Mouse (Mus musculus) induced T-regulatory cell, adult 2 months (primary cell): ENCODE data around the gene Sgca.
"Not testable (repeated sequence)": the region's sequence is repeated elsewhere in the genome, so short reads cannot be mapped to it uniquely, and the experiment has no call there.

Experiments used
- DNase-seq: peaks from one replicate; pipeline ENCODE4 v3.0.0-alpha.2; 2012; ENCODE audit warnings: low read depth

Gene Sgca

DNA sequence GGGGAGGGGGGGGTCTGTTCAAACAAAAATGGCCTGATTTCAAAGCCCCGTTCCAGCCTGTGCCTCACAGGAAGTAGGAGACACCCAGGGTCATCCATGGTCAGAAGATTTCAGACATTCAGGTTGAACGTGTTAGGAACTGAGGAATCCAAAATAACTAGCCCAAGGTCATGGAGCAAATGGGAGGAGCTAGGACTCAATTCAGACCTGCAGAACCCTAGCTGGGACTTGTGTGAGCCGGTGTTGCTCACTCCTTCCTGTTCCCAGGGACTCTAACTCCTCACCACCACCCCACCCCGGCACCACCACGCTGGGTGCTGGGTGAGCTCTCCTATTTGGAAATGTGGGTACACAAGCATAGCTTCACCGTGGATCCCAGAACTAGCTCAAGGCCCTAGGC is 11.2 kb upstream of the Sgca start:
- no peak for DNase-seq

DNA sequence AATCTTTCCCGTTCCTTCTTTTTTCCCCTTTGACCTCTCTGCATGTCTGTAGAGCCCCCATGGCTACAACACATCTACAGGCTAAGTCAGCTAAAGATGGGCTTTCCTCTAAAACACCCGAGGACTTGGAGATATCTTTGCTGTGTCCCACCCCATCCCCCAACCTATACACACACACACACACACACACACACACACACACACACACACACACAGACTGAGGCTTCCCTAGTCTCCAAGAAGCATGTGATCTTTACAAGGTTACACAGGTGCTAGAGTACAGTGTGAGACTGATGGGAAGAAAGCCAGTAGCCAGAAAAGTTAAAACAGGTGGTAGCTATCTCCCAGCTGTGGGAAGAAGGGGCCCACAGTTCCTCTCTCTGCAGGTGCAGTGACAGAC is 10.3 kb upstream of the Sgca start:
- no peak for DNase-seq

DNA sequence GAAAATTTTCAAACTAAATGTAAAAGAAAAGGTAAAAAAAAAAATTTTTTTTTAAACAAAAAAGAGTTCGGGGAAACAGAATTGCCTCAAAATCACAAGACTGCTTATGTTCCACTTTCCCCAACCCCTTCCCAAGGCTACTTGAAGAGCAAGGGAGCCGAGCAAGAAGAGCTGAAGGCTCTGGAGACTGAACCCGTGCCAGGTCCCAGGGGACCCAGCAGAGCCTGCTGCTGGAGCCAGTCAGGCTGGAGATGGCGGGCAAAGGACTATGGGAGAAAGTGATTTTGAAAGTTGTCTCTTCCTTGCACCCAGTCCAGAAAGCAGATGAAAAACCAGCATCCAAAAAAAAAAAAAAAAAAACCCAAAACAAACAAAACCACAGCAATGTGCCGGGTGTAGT is 9.7 kb upstream of the Sgca start:
- no peak for DNase-seq

DNA sequence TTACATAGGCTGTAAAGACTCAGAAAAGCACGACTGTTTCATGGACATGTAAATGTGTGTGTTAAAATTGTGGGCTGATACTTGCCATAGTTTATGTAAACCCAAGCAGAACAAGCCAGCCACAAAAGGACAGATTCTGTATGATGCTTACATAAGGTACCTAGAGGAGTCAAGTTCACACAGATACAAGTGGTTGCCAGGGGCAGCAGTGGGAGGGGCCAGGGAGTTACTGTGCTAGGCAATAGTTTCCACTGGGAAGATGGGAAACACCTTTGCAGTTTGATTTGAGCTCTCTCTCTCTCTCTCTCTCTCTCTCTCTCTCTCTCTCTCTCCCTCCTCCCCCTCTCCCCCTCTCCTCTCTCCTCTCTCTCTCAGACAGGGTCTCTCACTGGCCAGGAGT is 9.0 kb upstream of the Sgca start:
- DNase-seq = no peak

DNA sequence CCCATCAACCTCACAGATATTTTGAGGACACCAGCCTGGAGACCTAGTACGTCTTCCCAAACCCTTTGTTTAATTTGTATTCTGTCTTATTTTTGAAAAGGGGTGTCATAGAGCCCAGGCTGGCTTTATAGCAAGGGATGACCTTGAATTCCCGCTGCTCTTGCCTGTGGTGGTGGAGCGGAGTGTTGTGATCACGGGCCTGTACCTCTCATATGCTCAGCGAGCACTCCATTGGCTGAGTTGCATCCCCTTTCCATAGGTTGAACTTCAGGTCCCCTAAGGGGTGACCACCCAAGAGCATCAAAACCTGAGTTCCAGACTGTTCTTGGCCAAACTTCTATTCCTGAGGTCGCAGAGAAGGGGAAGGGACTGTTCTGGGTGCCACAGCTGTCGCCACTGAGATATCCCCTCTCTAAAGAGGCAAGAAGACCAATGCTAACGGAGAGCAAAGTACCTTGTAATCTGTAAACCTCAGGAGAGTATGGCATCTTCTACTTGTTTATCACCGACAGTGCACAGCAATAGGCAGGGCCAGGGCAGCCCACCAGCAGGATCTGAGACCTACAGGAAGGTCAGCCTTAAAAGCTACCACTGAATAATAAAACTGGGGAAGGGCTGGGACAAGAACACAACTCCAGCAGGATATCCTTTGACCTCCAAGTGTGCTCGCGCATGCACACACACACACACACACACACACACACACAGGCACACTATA is 3.5 kb upstream of the Sgca start:
- no peak for DNase-seq

DNA sequence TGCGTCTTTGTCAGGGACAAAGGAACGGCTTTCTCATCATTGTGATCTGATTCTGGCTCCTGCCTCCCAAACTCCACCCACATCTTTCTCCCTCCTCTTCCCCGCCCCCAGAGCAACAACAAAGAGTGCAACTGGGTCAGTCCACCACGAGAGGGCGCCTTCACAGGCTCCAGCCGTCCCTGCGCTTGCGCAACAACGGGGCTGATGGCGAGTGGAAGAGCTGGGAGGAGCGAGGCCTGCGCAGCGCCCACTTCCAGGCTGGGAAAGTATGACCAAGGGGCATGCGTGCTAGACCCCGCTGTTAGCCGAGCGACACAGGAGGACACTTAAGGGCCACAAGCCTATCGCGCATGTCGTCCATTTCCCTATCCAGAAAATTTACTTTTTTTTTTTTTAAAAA is 2.8 kb upstream of the Sgca start:
- peak; percentile 97 for DNase-seq

DNA sequence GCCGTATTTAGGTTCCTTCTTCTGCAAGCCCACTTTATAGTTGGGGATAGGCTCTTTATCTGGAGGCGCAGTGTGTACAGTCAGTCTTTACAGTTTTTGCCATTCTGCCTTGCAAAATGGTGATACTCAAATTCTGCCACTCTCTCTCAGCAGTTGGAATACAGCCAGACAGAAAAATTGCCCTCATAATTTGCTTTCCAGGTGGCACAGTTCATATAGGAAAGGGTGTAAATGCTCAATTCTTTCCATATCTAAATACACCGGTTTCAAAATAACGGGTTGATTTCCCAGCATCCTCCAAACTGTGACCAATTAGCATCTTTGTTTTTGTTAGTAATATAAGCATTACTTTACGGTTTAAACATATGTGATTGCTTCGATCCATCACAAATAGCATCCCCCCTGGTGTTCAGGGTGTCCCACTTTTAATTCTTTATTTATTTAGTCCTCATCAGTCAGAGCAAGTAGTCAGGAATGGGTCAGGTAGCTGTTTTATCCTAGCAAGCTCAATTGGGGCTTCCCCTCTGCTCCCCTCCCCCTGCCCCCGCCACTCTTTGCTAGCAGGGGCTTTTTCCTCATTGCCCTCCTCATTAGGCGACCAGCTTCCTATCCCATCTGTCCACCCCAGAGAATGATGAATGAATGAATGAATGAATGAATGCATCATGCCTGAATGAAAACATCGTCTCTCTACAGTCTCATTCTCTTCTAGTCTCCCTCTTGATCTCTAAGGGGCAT is 2.2 kb upstream of the Sgca start:
- no peak for DNase-seq

DNA sequence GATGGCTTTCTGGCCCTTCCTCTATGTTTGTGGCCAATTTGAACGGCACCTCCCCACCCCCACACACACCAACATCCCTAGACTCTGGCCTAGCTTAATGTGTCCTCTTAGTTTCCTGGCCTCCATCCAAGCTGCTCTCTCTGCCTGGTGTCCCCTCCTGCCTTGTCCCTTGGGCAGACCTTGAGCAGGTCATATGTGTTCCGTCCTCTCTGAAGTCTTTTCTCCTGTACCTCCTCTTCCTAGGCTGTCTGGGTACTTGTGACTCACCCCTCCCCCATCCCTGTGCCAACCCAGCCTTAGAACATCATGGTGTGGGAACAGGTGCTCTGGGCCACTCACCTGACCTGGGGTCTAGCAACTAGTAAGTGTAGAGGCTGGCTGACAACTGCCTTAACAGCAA is 1.2 kb downstream of the Sgca start:
- no peak for DNase-seq

DNA sequence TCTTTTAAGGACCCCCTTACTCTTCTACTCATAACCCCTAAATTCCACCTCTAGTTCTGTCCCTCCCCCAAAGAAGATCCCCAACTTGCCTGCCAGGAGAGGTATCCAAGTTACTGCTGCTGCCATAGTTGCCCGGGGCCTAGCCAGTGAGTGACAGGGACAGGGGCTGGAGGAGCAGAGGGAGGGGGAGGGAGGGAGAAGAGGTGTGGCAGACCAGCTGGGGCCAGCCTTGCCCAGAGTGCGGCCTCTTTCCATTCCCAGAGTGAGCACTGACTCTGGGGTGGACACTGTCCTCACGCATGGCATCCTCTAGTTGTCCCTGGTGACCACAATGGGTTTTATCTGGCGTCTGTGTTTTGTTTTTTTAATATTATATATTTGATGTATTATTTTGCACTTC is 2.8 kb downstream of the Sgca start:
- DNase-seq = no peak

DNA sequence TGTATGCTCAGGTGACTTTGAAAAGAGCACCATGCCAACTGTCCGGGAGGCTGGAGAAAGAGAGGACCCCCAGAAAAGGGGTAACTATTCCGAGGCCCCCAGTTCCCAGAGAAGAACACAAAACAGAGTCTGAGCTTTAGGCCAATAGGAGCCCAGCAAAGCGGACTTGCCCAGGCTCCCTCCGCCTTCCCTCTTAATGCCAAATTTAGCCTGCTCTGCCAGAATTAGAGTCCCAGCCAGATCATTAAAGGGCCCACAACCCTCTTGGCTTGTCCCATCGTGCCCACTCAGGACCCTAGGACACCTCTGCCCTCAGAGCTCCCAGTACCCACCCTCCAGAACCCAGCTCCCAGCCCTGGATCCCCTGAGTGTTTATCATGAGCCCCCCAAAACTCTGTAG is 3.2 kb downstream of the Sgca start:
- no peak for DNase-seq

DNA sequence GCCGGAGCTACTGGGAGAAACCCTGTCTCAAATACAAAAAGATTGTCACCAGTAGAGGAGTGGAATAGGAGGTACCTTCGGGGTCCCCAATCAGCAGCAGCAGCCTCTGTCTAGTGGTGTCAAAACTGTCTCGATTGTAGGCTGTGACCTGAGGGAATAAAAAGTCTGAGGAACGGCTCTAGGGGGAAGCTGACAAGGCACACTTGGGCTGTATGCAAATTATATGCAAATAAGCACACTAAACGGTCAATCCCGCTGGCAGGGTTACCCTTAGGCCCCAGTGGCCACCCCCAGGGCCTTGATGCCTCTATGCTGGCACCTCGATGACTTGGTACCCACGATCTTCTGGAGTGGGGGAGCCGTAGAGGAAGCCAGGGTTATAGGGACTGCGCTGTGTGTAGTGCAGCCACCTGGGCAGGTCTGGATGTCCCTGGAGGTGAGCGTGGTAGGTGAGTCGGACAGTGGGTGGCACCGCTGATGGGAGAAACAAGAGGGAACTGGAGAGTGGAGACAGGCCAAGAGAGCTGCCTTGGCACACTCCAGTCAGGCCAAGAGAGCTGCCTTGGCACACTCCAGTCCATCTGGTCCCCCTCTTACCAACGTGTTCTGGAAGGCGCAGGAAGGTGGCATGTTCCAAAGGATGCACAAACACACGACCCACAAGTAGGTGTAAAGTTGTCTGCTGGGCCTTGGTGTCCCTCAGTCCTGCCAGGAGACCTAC is 4.1 kb downstream of the Sgca start:
- DNase-seq = no peak

DNA sequence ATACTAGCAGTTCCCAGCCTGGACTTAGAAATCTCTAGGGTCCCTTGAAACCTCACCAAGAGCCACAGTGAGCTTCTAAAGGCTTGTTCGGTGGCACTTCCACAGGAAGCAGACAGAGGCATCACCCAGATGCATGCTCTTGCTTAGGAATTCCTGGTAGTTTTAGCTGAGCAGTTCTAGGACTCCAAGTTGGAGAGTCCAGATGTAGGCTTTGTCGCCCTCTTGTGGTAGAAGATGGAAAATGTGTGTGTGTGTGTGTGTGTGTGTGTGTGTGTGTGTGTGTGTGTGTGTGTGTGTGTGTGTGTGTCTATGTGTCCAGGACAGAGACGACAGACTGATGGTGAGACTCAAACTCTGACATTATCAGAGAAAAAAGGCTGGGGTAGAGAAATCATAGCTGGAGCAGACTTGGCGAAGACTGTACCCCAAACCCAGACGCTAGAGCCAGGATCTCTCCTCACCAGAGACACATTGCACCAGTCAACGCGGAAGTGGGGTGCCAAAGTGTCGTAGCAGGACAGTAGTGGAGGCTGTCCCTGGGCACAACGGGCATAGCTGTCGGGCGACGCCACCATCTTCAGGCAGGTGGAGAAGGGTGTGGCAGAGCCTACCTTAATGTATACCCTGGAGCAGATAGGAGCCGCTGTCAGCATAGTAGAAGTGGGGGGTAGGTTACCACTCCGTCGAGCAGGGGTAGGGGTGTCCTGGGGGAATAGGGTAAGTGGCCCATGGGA is 5.8 kb downstream of the Sgca start:
- DNase-seq = peak; percentile 83

DNA sequence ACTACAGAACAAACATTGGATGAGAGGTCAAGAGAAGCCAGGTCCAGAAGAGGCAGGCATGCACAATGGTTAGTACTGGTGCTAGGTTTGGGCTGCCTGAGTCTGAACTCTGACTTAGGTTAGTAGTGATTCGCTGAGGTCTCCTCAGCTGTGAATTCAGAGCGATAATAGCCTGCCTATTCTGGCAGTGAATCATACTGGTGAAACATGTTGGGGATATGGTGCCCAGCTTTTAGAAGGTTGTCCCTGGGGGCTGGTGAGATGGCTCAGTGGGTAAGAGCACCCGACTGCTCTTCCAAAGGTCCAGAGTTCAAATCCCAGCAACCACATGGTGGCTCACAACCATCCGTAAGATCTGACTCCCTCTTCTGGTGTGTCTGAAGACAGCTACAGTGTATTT is 6.4 kb downstream of the Sgca start:
- DNase-seq = not testable (repeated sequence)

DNA sequence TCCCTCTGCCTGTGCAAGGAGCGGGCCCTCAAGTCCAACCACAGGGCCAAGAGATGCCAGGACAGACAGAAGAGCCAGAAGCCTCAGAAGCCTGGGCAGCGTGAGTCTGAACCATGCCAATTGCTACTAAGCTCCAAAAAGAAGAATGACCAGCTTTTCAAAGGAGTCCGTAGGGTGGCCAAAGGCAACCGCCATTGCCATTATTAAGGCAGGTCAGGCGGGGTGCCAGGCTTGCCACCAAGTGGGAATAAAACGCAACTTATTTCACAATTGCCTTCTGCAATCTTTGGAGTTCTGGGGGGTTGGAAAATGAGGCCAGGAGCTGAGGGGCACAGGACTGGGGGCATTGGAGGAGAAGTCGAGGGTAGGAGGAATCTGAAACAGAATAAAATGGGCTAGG is 7.9 kb downstream of the Sgca start:
- DNase-seq = no peak

DNA sequence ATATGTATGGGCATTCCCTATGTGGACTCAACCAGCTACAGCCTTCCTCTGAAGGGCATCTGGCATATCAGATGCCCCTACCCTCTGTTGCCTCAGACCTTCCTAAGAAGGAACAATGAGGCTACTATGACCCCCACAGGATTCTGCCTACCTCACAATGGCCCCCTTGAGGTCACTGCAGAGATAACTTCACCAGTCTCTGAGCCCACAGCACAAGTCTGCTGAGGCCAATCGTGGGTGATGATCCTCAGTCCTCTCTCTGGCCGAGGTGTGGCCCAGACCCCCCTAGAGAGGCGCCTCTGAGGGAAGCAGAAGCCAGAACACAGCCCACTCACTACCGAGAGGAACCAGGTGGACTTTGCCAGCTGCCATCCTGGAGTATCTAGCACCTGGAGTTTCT is 8.7 kb downstream of the Sgca start, which contains the start of gene Hils1:
Hils1 (plus strand) TSS at position 175 of the 400 bp plus-strand sequence.
- no peak for DNase-seq

DNA sequence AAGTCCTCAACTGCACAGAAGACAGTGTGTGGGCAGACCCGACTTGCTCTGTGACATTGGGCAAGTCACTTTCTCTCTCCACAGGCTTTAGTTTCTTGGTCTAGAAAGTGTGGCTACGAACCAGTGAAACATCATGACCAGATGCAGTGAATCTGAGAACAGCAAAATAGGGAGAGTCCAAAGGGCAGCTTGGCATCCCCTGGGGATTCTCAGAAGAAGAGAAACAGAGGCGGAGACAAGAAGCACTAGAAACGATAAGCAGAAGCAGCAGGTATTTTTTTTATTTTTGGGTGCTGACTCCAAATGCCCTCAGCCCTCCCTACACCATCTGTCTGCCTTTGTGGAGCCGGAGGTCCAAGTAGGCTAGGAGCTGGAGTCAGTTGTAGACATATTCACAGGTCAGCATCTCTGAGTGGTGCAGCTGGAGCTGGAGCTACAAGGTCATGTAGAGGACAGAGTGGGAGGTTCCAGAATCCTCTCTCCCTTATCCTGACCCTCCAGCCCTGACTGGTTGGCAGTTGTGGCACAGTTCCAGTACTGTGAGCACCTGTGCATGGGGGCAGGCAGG is 13.5 kb downstream of the Sgca start:
- DNase-seq = no peak

DNA sequence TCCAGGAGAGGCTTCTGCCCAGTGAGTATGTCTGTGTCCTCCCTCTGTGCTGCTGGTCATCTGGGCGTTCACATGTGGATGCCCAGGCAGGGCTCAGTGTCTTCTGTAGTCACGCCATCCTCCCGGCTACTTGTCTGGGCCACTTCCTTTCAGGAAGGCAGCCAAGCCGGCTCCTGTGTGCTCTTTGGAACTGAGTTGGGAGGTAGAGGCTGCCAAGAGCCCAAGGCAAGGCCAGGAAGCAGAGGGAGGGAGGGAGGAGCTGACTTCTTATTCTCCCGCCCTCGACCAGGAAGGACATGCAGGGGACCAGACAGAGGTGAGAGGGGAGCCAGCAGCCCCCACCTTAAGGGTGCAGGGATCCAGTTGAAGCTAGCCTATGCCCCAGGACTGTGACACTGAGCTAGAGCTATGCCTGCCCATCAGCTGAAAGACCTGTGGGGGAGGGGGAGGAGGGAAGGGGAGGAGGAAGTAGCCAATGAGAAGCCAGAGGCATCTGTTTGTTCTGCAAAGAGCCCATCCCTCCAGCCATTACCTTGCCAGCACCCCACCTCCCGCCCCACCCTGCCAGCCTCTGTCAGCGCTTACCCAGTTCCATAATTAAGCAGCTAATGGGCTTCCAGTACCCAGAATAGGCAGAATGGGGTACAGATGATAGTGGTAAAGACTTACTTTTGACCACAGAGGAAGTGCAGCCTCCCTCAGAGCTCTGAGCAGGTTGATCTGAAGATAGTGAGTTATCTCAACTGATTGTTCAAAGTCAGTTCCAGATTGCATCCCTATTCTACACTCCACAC is 17.9 kb downstream of the Sgca start:
- DNase-seq = peak; percentile 66

DNA sequence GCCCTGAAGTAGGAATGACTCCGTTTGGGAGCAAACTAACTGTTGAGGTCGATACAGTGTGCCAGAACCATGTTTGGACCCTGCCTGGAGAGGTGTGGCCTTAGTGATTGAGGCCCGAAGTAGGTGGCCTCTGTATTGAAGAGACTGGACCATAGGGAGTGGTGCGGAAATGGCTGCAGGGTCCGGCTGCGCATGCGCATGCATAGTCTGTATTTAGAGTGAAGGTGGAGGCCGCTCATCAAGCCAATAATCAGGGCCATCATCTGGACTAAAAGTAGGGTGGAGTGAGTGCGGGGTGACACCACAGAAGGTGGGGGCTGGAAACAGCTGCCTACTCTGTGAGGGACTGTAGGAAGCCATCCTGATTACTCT is 18.4 kb downstream of the Sgca start:
- DNase-seq = no peak

DNA sequence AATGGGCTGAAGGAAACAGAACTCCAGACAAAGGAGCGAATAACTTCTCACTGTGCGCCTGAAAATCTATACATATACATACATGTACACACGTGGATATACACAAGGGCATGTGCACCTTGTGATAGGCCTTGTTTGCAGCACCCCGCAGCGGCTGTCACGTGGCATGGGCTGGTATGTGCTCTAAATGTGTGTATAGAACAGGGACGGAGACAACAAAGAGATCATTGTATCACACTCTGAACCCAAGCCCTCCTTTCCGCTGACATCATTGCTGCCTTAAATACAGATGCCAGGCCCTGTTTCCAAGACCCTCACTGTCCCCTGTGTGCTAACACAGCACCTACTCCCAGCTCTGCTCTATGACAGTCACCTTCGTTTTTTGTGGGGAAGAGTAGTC is 21.0 kb downstream of the Sgca start:
- DNase-seq = no peak

DNA sequence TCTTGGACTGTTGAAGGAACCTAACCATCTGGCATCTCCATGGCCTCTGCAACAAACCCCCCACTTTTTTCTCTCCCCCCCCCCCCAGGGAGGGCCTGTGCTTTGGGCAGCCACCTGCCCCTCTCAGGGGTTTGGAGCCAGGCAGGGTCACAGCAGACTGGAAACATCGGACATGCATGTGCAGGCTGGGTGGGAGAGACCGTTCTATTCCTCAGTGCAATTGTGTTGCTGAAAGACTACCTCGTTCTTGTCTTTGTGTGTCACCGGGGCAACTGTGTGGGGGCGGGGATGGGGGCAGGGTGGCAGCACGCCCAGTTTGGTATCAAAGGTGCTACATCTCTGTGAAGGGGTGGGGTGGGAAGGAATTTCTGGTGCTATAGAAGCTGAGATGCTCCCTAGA is 24.0 kb downstream of the Sgca start:
- no peak for DNase-seq

DNA sequence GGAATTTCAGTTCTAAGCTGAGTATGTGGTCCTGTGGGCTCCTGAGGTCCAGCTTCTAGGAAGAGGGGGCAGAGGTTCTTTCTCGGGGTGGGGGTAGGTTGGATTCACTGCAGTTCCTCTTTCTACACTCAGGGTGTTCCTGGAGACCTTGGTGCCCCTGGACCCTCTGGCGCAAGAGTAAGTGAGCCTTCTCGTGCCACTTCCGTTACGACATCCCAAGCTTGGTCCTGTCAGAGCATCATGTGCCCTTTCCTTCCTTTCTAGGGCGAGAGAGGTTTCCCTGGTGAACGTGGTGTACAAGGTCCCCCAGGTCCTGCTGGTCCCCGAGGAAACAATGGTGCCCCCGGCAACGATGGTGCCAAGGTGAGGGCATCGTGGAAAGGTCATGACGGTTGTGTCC is 30.9 kb downstream of the Sgca start:
- no peak for DNase-seq
